Mouse (Mus musculus): ENCODE measurements around the gene Ehhadh.
A peak's percentile ranks its signal among the peaks of the same experiment; 100 is the strongest.
"Not testable (repeated sequence)": the region's sequence is repeated elsewhere in the genome, so short reads cannot be mapped to it uniquely, and the experiment has no call there.

The Ehhadh gene

GRCm38 (mm10) chr16:21787516-21788353, at the start of gene Ehhadh:
Gene Ehhadh, minus strand, starts transcription at chr16:21787807.
- peak; percentile 40 for DNase-seq (ENCODE audit: low read depth, low spot score)

- DNase-seq (ENCODE audit: low read depth, low spot score): peak; percentile 28
Observed at GRCm38 (mm10) chr16:21836311-21837072, 48.9 kb upstream of the Ehhadh start.

DNA sequence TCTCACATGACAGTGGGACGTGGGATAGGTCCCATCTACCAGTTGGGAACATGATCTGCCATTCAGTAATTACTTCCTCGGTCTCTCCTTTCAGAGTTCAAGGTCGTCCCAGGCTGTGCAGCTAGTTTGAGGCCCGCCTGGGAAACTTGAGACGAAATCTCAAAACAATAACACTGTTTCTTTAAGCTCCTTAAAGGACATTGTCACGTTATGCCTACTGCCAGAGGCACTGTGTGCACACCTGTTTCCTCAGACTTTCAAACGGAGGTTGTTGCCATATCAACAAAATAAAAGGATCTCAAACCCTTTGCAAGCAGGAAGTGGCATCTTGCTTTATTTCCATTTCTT, 48.0 kb upstream of the Ehhadh start:
- DNase-seq (ENCODE audit: low read depth, low spot score): no peak

DNA sequence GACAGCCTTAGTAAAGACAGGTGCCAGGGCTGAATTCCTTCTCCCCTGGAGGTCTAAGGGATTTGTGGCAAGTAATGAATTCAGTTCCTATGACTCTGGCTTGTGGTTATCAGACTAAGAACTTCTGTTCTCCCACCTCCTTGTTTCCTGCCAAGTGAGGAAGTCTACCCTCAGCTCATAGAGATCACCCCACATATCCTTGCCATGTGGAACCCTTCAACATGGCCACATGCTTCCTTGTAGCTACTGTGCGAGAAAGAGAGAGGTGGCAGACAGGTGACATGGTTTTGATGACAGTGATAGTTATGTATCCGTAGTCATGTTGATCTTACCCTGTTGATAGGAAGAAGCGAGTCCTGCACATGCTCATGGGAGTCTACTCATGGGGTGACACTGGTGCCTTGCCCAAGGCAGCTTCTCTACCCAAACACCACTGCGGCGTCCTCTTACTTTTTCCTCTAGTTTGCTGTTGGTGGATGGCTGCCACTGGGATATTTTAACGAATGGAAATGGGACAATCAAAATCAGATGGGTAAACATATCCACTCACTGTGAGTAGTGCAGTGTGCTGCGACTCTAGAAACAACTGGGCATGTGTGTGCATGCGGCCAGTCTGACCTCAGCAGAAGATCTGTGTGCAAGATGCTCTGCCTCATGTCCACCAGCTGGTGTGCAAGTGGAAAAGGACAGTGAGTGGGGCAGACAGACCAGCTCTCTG, 47.4 kb upstream of the Ehhadh start:
- DNase-seq (ENCODE audit: low read depth, low spot score): no peak

- no peak for DNase-seq (ENCODE audit: low read depth, low spot score)
Observed at GRCm38 (mm10) chr16:21833970-21834369, 46.4 kb upstream of the Ehhadh start.

DNA sequence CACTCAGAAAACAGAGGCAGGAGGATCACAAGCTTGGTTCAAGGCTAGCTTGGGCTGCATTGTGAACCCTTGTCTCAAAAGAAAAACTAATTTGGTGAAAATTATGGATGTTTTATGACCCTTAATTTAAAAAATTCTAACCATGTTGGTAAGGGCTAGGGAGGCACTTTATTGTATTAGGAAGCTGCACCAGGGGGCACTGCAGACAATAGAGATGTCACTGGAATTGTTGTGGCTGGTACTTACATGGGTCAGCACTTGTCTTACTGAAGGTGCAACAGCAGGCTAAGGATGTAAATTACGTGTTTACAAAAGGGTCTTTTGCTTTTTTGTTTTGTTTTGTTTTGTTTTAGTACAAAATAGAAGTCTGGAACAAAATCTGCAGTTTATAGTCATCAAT, 45.9 kb upstream of the Ehhadh start:
- DNase-seq (ENCODE audit: low read depth, low spot score): no peak

- no peak for DNase-seq (ENCODE audit: low read depth, low spot score)
Observed at GRCm38 (mm10) chr16:21831764-21832163, 44.2 kb upstream of the Ehhadh start.

GRCm38 (mm10) chr16:21830784-21831183, 43.2 kb upstream of the Ehhadh start:
- DNase-seq (ENCODE audit: low read depth, low spot score): no peak

DNA sequence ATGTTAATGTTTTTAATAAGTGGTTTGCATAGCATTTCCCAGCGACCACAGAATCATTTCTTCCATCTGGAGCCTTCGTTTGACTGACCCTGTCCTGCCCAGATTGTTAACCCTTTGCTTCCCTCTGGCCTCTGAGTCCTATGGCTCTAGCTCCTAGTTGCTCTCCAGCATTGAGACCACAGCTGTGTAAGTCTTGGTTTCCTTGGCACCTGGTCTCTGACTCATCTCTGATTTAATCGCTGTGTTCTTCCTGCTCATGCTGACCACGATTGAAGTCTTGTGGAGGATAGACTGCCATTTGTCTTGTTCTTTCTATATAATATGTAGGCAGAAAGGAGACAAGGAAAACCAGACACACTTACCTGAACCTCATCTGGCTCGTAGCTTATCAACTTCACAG, 42.1 kb upstream of the Ehhadh start:
- no peak for DNase-seq (ENCODE audit: low read depth, low spot score)

DNA sequence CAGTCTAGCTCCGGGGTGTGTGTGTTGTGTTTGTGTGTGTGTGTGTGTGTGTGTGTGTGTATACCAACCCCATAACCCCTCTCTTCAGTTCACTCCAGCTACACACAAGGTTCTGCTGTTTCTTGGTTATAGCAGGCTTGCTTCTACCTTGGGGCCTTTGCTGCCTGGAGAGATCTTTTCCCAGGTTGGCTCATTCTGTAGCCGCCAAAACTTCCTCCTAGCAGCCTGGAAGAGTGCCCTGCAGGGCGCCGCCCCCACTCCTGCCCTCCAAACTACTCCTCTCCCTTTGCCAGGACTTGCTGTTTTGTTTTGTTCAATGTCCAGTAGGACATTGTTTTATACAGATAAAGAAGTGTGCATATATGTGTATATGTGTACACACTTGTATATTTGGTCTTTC, 40.0 kb upstream of the Ehhadh start:
- DNase-seq (ENCODE audit: low read depth, low spot score): no peak

- DNase-seq (ENCODE audit: low read depth, low spot score): no peak
Observed at GRCm38 (mm10) chr16:21827153-21827552, 39.5 kb upstream of the Ehhadh start.

GRCm38 (mm10) chr16:21825612-21826031, 38.0 kb upstream of the Ehhadh start:
- DNase-seq (ENCODE audit: low read depth, low spot score): no peak

DNA sequence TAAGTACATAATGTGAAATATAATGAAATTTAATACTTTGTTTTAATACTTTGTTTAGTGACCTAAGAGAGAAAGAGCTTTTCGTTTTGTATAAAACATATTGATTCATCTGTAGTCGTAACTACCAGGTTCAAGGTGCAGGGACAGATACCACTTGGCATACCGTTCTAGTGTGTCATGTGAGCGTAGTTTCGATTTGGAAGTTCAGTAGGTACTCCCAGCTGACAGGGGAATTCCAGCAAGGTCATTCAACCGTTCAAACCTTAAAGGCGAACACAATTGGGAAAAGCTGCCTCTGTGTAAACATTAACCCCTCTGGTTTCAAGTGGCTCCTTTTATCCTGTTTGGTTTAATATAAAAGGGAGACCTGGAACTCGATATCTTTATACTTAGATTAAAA, 31.0 kb upstream of the Ehhadh start:
- no peak for DNase-seq (ENCODE audit: low read depth, low spot score)

DNA sequence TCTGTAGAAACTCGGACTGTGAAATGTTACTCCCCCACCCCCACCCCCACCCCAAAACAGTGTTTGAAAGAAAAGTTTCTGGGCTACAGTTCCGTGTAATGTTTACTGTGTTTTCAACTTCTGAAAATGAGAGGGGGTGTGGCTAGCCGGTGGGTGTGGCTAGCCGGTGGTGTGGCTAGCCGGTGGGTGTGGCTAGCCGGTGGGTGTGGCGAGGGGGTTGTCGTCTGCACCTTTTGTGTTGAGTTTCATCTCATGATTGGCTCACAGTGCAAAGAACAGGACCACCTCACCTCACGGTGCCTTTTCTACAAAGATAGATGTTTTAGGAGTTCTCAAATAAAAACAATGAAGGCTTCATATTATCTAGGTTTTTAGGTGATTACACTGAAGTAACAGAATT, 30.5 kb upstream of the Ehhadh start:
- DNase-seq (ENCODE audit: low read depth, low spot score): no peak

- no peak for DNase-seq (ENCODE audit: low read depth, low spot score)
Observed at GRCm38 (mm10) chr16:21815669-21816010, 28.0 kb upstream of the Ehhadh start.

DNA sequence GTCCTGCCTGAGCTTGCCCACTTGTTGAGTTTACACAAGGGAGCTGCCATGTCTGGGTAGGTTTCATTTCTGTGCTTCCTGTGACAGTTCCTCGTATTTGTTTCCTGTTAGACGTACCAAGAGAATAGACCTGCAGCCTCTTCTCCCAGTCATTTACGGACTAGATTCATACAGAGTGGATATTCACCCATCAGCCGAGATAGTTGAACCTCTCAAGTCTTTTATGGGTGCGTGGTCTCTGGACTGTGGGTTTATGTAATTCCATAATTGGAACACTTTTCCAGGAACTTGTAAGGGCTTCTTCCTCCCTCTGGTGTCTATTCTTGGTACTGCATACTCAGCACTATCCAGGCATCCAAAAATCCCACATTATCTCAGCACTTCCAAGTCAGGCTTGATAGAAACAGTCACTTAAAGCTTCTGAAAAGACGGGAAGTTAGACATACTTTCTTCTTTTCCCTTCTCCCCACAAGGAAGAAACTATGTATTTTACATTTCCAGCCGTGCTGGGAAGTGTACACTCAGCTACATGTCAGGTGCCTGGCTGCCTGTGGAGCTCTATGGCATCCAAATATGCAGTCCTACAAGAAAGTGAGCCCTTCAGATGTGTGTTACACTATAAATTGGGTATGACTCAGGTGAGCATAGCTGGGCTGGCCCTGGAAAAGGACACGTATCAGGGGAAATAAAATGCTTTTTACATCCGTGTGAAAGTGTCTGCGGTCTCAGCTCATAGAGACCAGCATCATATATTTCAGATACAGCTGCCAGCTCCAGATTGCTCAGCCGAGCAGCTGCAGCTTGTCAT, 27.5 kb upstream of the Ehhadh start:
- peak; percentile 63 for DNase-seq (ENCODE audit: low read depth, low spot score)

DNA sequence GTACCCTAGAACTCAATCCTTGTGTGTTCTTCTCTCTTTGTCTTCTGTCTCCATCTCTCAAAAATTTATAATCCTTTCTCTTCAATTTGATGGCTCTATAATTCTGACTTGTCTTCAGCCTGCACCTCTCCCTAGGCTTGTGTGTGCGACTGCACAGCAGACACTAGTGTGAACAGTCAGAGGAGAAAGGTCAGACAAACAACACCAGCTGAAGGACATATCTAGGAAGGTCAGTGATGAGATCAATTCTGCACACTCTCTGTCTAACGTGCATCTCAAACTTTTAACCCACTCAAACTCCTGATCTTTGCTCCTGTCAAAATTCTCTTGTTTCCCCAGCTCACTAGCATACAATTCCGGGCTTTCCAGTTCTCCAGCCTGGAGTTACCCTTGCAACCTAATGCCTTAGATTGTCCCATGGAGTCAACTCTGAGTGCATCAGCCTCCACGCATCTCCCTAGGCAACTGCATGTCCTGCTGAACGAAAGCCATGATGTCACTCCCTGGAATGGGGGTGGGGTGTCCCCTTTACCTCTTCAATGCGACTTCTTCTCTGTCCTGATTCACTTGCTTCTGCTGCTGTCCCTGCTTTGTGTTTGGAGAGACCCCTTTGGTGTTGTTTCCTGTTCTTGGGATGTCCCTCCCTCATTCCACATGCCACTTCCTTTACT, 25.7 kb upstream of the Ehhadh start:
- DNase-seq (ENCODE audit: low read depth, low spot score): no peak

DNA sequence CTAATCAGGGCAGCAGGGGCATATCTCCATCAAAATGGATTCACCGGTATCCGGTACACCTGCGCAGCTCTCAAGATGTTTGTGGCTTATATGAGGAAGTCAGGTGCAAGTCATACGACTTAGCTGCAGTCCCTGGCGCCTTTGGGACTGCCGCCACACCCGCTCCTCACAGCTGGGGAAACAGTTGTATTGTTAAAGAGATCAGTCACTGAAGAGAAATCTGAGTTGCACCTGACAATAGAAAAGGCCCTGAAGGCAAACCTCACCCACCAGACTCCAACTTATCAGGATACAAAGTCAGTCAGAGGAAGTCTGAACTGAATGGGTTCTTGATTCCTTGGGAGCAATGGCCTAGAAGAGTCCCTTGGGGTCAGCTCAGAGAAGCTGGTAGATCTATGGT, 20.2 kb upstream of the Ehhadh start:
- DNase-seq (ENCODE audit: low read depth, low spot score): not testable (repeated sequence)

- DNase-seq (ENCODE audit: low read depth, low spot score): no peak
Observed at GRCm38 (mm10) chr16:21806892-21807291, 19.3 kb upstream of the Ehhadh start.

DNA sequence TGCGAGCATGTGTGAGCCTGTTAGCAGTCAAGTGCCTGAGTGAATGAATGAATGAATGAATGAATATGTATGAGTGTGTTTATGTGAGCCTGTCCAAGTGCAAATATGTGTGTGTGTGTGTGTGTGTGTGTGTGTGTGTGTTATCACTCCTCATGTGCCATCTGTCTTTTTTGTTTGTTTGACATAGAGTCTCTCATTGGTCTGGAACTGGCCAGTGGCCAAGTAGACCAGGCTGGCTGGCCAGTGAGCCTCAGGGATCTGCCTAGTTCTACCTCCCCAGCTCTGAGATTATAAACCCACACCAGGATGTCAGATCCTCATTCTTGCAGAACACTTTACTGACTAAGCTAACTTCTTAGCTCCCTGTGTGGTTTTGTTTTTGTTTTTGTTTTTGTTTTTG, 16.7 kb upstream of the Ehhadh start:
- no peak for DNase-seq (ENCODE audit: low read depth, low spot score)

DNA sequence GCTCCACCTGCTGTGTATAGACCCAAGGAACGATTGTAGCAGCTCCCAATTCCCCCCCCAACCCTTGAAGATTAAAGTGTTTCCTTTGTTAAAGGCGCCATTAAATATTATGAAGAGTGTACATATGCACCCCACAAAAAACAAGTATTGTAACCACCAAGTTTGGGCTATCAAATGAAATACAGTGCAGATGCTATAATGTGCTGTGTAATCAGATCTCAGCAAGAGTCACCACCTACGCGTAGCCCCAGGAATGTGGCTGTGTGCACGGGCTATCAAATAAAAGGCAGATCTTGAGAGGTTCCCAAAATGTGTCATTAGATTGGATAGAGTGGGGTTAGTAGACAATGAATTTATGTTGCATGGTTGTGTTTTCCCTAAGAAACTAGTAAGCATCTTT, 7.5 kb upstream of the Ehhadh start:
- DNase-seq (ENCODE audit: low read depth, low spot score): no peak

Data from forelimb bud, embryonic 11.5 days (tissue).